In genomic region chr6:49822871-49823230, GRCm38 (mm10) we compare ENCODE assay signal across 9 mouse cellular contexts. TPM values are rescaled to one million over a fixed set of nuclear protein-coding genes. Genes with fewer than 3 reads are reported as not detected.
DNase-seq lines count a peak whose midpoint lies in the region; ATAC-seq lines count a peak whose summit lies in the region.
"Had no signal": no experiment of that assay in that cellular context is flagged by ENCODE, and none has a peak within 500 bp of the region (broad histone marks: within the 10 kb centered on the region; RNA-seq: fewer than 3 reads in every experiment).

No protein-coding gene starts in this region.

- no peak for ATAC-seq in neural tube, embryonic 11.5 days (ENCODE audit: insufficient read depth, low FRiP score, low TSS enrichment)
- no peak for ATAC-seq in liver, embryonic 16.5 days (ENCODE audit: low read depth)
- no peak for ATAC-seq in megakaryocyte progenitor cell, adult 5-6 weeks (replicated peaks; ENCODE audit: poor library complexity)

- H3K9me3 ChIP-seq in neural tube, embryonic 11.5 days (ENCODE audit: control insufficient read depth, low read length): no peaks in the 10 kb centered on the region
- H3K9me3 ChIP-seq in liver, embryonic 16.5 days (replicated peaks; ENCODE audit: control insufficient read depth, low read length): no peaks in the 10 kb centered on the region

- DNase-seq in embryo, embryonic 10.5 days (ENCODE audit: low spot score): peak; percentile 36
- DNase-seq in embryo, embryonic 10 days (ENCODE audit: low spot score): no peak
- peak; percentile 23 for DNase-seq in neural tube, embryonic 11.5 days (ENCODE audit: low spot score)
- no peak for DNase-seq in neural tube, embryonic 10.5 days (ENCODE audit: extremely low spot score, low spot score)
- no peak for DNase-seq in testis, postnatal 10 days (ENCODE audit: low spot score)
- DNase-seq in cerebellum, postnatal 25 days: no peak

- H3K27me3 ChIP-seq in neural tube, embryonic 11.5 days (ENCODE audit: control insufficient read depth, insufficient read depth, low read length): peaks cover 35% of the 10 kb centered on the region
- H3K27me3 ChIP-seq in liver, embryonic 16.5 days (ENCODE audit: control insufficient read depth, insufficient read depth, low read depth, low read length): peaks cover 37% of the 10 kb centered on the region

- H3K36me3 ChIP-seq in neural tube, embryonic 11.5 days (ENCODE audit: control insufficient read depth, insufficient read depth, low read length): no peaks in the 10 kb centered on the region
- H3K36me3 ChIP-seq in liver, embryonic 16.5 days (ENCODE audit: control insufficient read depth, insufficient read depth): no peaks in the 10 kb centered on the region

- H3K9ac ChIP-seq in neural tube, embryonic 11.5 days (ENCODE audit: low read length): 0 out of 2 replicates have a peak overlapping the region, but pooled peaks have one; percentile 12
- H3K9ac ChIP-seq in liver, embryonic 16.5 days (ENCODE audit: low read depth, low read length): no peak overlapping the region

- no peak overlapping the region for H3K27ac ChIP-seq in neural tube, embryonic 11.5 days (ENCODE audit: low read depth, low read length)
- H3K27ac ChIP-seq in liver, embryonic 16.5 days (ENCODE audit: low read length): no peak overlapping the region

- 0 out of 2 replicates have a peak, but pooled peaks cover 2% of the 10 kb centered on the region for H3K4me1 ChIP-seq in neural tube, embryonic 11.5 days (ENCODE audit: control insufficient read depth, insufficient read depth, low read length)
- H3K4me1 ChIP-seq in liver, embryonic 16.5 days (ENCODE audit: control insufficient read depth, low read depth, low read length): no peaks in the 10 kb centered on the region

- H3K4me2 ChIP-seq in neural tube, embryonic 11.5 days (ENCODE audit: low read depth): peak overlapping the region; percentile 60
- H3K4me2 ChIP-seq in liver, embryonic 16.5 days (ENCODE audit: low read depth, low read length): peak overlapping the region; percentile 24

- H3K4me3 ChIP-seq in neural tube, embryonic 11.5 days (ENCODE audit: low read depth, low read length): peak overlapping the region; percentile 26
- H3K4me3 ChIP-seq in liver, embryonic 16.5 days (ENCODE audit: low read depth, low read length): peak overlapping the region; percentile 38
- H3K4me3 ChIP-seq: erythroblast, embryonic 14.5 days had no signal

- 0% methylated on average over 10 of the region's 10 CpGs for WGBS in neural tube, embryonic 11.5 days
- 3% methylated on average over 10 of the region's 10 CpGs for WGBS in liver, embryonic 16.5 days (ENCODE audit: insufficient replicate concordance)

RNA-seq across cellular contexts. Expression of gene Npy, which starts 0.3 kb away (rescaled TPM):
- 14.2 and 18.1 TPM in 2 replicates for polyA plus RNA-seq in neural tube, embryonic 11.5 days (2014; fragmentation: Nextera tagmentation; extraction: Ambion mirVana)
- 0.44 TPM in 1 of 2 replicates, not detected in the other for polyA plus RNA-seq in liver, embryonic 16.5 days (2015; fragmentation: Nextera tagmentation; extraction: Ambion mirVana)
- not detected in 2 replicates for total RNA-seq in megakaryocyte progenitor cell, adult 5-6 weeks (2015)
- total RNA-seq in megakaryocyte progenitor cell, adult 5-6 weeks (2017): not detected in 2 replicates

Comparison
In these comparisons a context has a peak if more than half of its experiments do, and no peak if none do; other contexts are left out.
1. DNase-seq: peak in embryo, embryonic 10.5 days (single experiment) and neural tube, embryonic 11.5 days (single experiment); none in embryo, embryonic 10 days (single experiment), neural tube, embryonic 10.5 days (single experiment), testis, postnatal 10 days (single experiment) and cerebellum, postnatal 25 days (0 of 2).
2. RNA of gene Npy, which starts 0.3 kb away (polyA plus RNA-seq): 14.2 to 18.1 TPM in neural tube, embryonic 11.5 days; 0.44 TPM in liver, embryonic 16.5 days; every median in the first group is over 10 times any median in the second.